Mouse (Mus musculus) brain, embryonic 18.5 days (tissue): ENCODE measurements around the gene Ccdc60.
"Not testable (repeated sequence)": the region's sequence is repeated elsewhere in the genome, so short reads cannot be mapped to it uniquely, and the experiment has no call there.

Experiments used
- DNase-seq: peaks from one replicate; pipeline ENCODE4 v3.0.0-alpha.2; 2012; ENCODE audit warnings: low read depth, low spot score

The Ccdc60 gene

GRCm38 (mm10) chr5:116192693-116193092, 96.1 kb downstream of the Ccdc60 start:
- DNase-seq: no peak

- DNase-seq: no peak
Observed at GRCm38 (mm10) chr5:116191596-116191995, 97.2 kb downstream of the Ccdc60 start.

DNA sequence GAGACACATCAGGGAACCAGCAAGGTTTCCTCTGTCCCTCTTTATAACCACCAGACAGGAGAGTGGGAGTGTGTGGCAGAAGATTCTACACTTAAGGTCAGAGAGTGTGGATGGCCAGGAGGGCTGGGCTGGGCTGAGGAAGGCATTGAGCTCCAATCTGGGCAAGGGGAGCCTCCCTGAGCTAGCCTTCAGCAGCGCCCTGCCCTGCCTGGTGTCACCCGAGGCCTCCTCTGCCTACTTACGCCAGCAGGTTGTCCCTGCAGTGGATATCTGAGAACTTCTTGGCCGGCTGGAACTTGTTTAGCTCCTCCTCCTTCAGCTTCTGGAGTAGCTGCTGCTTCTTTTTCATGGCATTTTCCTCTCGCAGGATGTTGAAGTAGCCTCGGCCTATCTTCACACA, 99.0 kb downstream of the Ccdc60 start:
- DNase-seq: no peak

- DNase-seq: no peak
Observed at GRCm38 (mm10) chr5:116180594-116180993, 108.2 kb downstream of the Ccdc60 start.

- no peak for DNase-seq
Observed at GRCm38 (mm10) chr5:116171721-116172120, 117.1 kb downstream of the Ccdc60 start.

DNA sequence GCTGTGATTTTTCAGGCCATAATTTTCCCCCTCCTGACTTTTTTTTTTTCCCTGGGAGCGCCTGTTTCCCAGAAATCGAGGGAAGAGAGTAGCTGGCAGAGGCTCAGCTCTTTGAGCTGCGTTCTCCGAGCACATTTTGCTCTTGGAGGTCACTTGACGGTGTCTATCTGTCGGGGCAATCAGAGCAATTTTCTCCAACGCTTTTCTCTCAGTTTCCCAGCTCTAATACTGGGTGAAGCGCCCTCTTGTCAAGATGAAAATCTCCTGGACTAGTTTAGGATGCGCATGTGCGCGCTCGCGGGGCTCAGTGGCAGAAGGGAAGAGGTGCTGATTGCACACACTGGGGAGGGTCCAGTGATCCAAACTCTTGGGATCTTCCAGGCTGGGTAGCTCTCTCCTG, 121.8 kb downstream of the Ccdc60 start:
- DNase-seq: no peak

GRCm38 (mm10) chr5:116165203-116165888, 123.4 kb downstream of the Ccdc60 start:
- no peak for DNase-seq

GRCm38 (mm10) chr5:116154811-116155210, 134.0 kb downstream of the Ccdc60 start:
- no peak for DNase-seq

- not testable (repeated sequence) for DNase-seq
Observed at GRCm38 (mm10) chr5:116146446-116146845, 142.3 kb downstream of the Ccdc60 start.

- DNase-seq: no peak
Observed at GRCm38 (mm10) chr5:116144711-116145110, 144.1 kb downstream of the Ccdc60 start.

DNA sequence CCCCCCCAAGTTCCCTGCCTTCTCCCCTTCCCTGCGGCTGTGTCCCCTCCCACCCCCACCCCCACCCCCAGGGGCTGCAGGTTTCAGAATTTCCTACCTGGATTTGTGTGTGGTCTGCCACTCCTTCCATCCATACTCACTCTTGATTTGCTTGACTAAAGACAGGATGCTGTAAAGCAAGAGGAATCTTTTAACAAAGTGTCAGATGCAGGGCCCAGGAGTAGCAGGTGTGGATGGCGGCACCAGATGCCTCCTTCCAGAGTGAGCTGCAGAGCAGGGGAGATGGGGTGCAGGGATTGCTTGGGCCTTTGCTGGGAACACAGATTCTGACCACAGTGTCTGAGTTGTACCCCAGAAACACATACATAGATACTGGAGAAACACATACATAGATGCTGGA, 148.1 kb downstream of the Ccdc60 start:
- DNase-seq: no peak

- peak; percentile 69 for DNase-seq
Observed at GRCm38 (mm10) chr5:116123344-116123743, 165.4 kb downstream of the Ccdc60 start.

GRCm38 (mm10) chr5:116116567-116116966, 172.2 kb downstream of the Ccdc60 start:
- DNase-seq: no peak

- DNase-seq: no peak
Observed at GRCm38 (mm10) chr5:116116110-116116509, 172.7 kb downstream of the Ccdc60 start.

DNA sequence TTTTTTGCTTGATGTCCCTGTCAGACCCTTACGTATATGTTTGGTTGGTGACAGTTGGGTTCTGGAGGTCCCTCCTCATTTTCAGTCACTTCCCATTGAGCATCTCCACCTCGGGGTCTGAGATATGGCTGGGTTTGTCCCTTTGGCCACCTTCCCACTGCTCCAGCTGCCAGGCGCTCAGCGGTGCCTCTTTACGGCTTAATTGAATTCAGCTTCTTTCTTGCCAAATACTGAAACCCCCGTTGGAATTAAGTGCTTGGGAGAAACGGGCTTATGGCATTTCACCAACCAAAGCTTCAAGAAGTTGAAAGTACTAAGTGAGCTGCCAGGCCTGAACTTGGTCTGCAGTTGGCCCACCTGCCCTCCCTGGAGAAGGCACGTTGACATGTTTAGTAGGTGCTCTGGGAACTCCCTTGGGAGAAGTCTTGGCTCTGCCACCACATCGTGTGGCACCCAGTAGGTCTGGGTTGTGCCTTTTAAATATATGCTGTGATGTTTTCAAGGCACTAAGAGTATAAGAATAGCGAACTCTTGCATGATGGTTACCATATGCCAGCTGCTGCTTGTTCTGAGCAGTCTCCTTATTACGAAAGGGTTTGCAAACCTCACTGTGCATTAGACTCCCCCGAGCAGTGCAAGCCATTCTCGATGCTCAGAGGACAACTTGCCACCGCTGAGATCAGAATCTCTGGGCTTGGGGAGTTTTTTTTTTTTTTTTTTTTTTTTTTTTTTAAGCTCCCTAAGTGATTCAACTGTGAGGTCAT, 173.5 kb downstream of the Ccdc60 start:
- peak; percentile 26 for DNase-seq

DNA sequence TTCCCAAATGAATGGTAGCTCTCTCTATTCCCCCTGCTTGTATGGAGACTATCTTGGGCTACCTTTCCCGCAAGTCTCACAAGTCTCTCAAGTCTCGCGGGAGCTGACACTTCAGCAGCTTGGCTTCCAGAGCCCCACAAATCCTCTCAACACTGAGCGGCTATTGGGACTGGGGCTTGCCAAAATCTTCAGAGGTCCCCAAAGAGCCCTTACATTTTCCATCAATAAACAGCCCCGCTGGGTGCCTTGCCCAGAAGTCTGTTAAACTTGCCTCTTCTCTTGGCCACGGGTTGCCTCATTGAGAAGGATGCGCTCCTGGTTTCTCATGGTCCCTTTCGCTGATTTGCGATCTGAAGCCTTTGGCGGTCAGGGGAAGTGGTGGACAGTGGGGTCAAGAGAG, 180.1 kb downstream of the Ccdc60 start:
- no peak for DNase-seq

DNA sequence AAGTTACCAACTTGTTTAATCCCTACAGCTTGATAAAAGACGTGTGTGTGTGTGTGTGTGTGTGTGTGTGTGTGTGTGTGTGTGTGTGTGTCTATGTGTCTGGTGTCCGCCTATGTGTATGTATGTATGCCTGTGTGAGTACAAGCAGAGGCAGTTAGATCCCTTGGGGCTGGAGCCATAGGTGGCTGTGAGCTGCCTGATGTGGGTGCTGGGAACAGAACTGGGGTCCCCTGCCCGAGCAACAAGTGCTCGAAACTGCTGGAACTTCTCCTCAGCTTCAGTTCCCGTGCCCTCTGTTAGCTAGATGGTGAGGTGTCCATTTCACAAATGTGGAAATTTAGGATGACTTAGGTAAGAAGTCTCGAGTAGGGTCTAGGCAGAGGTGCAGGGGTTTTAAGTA, 204.6 kb downstream of the Ccdc60 start:
- DNase-seq: no peak

DNA sequence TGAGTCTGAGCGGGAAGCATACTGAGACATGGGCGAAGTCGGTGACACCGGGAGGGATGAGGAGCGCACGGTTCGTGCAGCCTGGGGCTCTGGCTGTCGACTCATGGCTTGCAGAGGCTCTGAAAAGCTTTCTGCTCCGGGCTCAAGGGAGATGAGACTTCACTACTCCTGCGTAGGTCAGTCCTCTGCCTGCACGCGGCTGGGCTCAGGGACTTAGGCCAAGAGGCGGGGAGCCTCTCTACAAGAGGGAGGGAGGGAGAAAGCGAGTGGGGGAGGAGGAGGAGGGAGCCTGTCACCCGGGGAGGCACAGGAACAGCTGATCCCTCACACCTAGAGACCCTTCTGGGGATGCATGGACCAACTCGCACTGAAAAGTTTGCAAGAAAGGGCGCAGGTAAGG, 205.7 kb downstream of the Ccdc60 start, which contains the start of gene Tmem233:
Tmem233 (minus strand) TSS at position 164 of the 400 bp plus-strand sequence.
- DNase-seq: no peak

GRCm38 (mm10) chr5:116082241-116082900, 206.4 kb downstream of the Ccdc60 start:
- DNase-seq: no peak

DNA sequence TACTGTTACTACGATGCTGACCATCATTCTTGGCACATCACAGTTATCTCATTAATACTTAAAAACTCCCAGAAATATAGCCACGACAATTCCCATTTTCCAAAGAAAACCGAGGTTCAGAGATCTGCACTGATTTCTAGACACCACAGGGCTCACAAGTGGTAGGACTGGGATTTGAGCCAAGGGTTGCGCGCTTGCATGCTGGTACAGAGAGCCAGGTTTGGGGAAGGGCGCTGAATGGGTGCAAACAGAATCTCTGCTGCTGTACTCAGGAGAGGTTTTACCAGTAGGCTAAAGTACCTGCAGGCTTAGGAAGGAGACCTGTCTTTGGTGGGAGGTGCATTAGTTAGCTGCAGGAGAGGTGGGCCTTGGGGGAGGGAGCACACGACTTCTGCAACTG, 207.2 kb downstream of the Ccdc60 start:
- no peak for DNase-seq

GRCm38 (mm10) chr5:116080736-116081135, 208.0 kb downstream of the Ccdc60 start:
- no peak for DNase-seq
